Mouse (Mus musculus) heart, embryonic 10.5 days (tissue): Measurements from ENCODE around the gene Cyp2w1. TPM values are rescaled to one million over a fixed set of nuclear protein-coding genes. Genes with fewer than 3 reads are reported as not detected.
A peak's percentile ranks its signal among the peaks of the same experiment; 100 is the strongest.

ENCODE experiments used
- DNase-seq: peaks from one replicate; pipeline ENCODE4 v3.0.0-alpha.2; 2017; ENCODE audit warnings: low spot score
- H3K27ac ChIP-seq: fragments of 300-500 bp; sonication (generic); 2 replicates; pipeline ENCODE4 v1.5.1; 2016; ENCODE audit warnings: mild to moderate bottlenecking
- H3K27me3 ChIP-seq: fragments of 300-500 bp; sonication (generic); 2 replicates; pipeline ENCODE4 v1.6.1; 2016; ENCODE audit warnings: mild to moderate bottlenecking; ENCODE audit not compliant: poor library complexity, insufficient read depth, severe bottlenecking
- H3K36me3 ChIP-seq: fragments of 300-500 bp; sonication (generic); 2 replicates; pipeline ENCODE4 v1.6.1; 2016; ENCODE audit warnings: mild to moderate bottlenecking, moderate library complexity
- H3K4me1 ChIP-seq: fragments of 300-500 bp; sonication (generic); 2 replicates; pipeline ENCODE4 v1.6.1; 2016; ENCODE audit warnings: mild to moderate bottlenecking
- H3K4me3 ChIP-seq: fragments of 300-500 bp; sonication (generic); 2 replicates; pipeline ENCODE4 v1.5.1; 2016; ENCODE audit warnings: mild to moderate bottlenecking, moderate library complexity
- H3K9me3 ChIP-seq: fragments of 300-500 bp; sonication (generic); 2 replicates; pipeline ENCODE4 v1.6.1; 2016; ENCODE audit warnings: mild to moderate bottlenecking, moderate library complexity
- WGBS: fragments of 180-500 bp; shearing (Covaris S2); methylation state at CpG from one replicate; pipeline ENCODE4 v1.1.7; 2016; 5-methylcytosine and 5-hydroxymethylcytosine counted together
- polyA plus RNA-seq: library from polyadenylated mRNA; unstranded; fragments of >200 nt; fragmentation: Nextera tagmentation; extraction: Ambion mirVana; gene quantifications from 2 replicates; pipeline ENCODE4 v1.2.1, GENCODE M21; 2016

Gene Cyp2w1
- polyA plus RNA-seq, 1 experiment from 2014 or later = not detected

DNA sequence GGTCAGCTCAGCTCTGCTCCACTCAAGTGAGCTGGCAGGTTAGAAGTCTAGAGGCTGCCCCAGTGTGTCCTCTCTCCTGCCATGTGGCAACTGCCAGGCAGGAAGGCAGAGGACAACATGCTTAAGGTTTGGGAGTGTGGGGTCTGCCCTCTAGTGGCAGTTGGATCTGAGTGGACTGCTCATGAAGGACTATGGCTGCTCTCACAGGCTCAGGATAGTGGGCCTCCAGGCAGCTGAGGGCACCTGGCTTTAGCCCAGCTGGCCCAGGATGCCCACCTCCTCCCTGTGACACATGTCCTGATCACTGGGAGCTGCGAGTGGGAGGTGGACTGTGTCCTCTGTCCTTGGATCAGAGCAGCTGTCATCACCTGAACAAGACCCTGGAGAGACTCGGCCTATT lies 6.2 kb downstream of the Cyp2w1 start:
- no peak overlapping the region for H3K4me3 ChIP-seq
- 0 out of 2 replicates have a peak, but pooled peaks cover 6% of the 10 kb centered on the region for H3K36me3 ChIP-seq
- H3K4me1 ChIP-seq = peaks cover 19% of the 10 kb centered on the region
- no peaks in the 10 kb centered on the region for H3K9me3 ChIP-seq
- peaks cover 47% of the 10 kb centered on the region for H3K27me3 ChIP-seq
- DNase-seq = peak; percentile 78
- WGBS = 28% methylated on average over 2 of the region's 2 CpGs
- no peak overlapping the region for H3K27ac ChIP-seq

DNA sequence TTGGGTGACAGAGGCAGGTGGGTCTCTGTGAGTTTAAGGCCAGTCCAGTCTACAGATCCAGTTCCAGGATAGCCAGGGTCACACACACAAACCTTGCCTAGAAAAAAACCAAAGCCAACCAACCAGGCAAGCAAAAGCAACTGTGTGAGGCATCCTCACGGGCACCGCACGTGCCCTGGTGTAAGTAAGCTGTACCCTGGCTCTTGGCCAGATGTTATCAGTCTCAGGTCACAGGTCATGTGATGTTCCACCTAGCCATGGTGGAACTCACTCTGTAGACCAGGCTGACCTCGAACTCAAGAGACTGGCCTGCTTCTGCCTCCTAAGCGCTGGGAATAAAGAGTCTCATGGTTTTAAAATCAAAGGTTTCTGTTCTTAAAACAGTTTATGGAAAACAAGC lies 6.8 kb downstream of the Cyp2w1 start:
- no peaks in the 10 kb centered on the region for H3K9me3 ChIP-seq
- DNase-seq = no peak
- 0 out of 2 replicates have a peak, but pooled peaks cover 6% of the 10 kb centered on the region for H3K36me3 ChIP-seq
- 92% methylated on average over 5 of the region's 5 CpGs for WGBS
- peaks cover 44% of the 10 kb centered on the region for H3K27me3 ChIP-seq
- H3K4me3 ChIP-seq = no peak overlapping the region
- no peak overlapping the region for H3K27ac ChIP-seq
- H3K4me1 ChIP-seq = peaks cover 24% of the 10 kb centered on the region

DNA sequence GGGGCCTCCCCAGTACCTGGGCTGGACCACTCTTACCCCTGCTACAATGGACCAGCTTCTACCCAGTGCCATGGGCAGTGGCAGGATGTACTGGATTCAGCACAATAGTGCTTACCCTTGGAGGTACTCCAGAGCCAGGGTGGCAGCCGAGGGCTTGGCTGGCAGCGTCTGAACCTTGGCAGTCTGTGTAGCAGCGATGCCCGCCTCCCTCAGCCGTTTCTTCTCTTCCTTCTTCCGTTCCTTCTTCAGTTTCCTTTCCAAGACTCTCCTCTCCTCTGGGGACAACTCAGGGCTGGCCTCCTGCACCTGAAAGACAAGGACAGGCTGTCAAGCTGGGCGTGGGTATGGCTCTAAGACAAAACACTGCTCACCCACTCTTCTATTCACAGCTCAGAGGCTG lies 11.4 kb downstream of the Cyp2w1 start:
- peak overlapping the region; percentile 75; the same call in 1 of the 2 replicates for H3K27ac ChIP-seq
- peaks cover 29% of the 10 kb centered on the region for H3K4me1 ChIP-seq
- WGBS = 69% methylated on average over 7 of the region's 7 CpGs
- peaks cover 32% of the 10 kb centered on the region; the same call in 1 of the 2 replicates for H3K27me3 ChIP-seq
- 0 out of 2 replicates have a peak overlapping the region, but pooled peaks have one; percentile 12 for H3K4me3 ChIP-seq
- DNase-seq = no peak
- H3K9me3 ChIP-seq = no peaks in the 10 kb centered on the region
- 0 out of 2 replicates have a peak, but pooled peaks cover 6% of the 10 kb centered on the region for H3K36me3 ChIP-seq

DNA sequence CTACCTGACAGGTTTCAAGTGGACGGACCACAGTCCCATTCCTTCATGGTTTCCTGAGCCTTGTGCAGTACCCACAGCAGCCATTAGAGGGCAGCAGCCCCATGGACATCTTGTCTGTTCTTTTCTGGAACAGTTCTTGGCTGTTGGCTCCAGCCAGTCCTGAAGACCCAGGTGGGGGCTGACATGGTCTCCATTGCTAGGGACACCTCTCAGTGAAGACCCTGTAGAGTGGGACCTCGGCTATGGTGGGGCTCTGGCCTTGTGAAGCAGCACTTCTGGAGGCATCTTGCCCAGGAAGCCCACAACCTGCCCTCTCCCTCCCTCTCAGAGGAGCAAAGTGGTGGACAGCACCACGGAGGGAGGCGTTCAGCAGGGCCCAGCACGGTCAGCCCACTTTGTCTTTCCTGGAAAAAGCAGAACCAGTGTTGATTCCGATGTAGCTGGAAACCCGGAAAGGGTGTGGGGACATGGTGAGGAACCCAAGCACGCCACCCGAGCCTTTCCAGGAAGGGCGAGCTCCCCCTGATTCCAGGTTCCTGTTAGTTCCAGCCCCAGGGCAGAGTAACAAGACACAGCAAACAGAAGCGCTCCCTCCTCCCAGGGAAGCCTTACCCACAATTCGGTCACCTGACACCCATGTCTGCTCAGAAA lies 12.0 kb downstream of the Cyp2w1 start:
- peak overlapping the region; percentile 12; the same call in 1 of the 2 replicates for H3K4me3 ChIP-seq
- H3K4me1 ChIP-seq = peaks cover 28% of the 10 kb centered on the region
- 0 out of 2 replicates have a peak, but pooled peaks cover 6% of the 10 kb centered on the region for H3K36me3 ChIP-seq
- 25% methylated on average over 12 of the region's 12 CpGs for WGBS
- H3K27me3 ChIP-seq = peaks cover 32% of the 10 kb centered on the region; the same call in 1 of the 2 replicates
- peak overlapping the region; percentile 75 for H3K27ac ChIP-seq
- DNase-seq = peak; percentile 90
- no peaks in the 10 kb centered on the region for H3K9me3 ChIP-seq

DNA sequence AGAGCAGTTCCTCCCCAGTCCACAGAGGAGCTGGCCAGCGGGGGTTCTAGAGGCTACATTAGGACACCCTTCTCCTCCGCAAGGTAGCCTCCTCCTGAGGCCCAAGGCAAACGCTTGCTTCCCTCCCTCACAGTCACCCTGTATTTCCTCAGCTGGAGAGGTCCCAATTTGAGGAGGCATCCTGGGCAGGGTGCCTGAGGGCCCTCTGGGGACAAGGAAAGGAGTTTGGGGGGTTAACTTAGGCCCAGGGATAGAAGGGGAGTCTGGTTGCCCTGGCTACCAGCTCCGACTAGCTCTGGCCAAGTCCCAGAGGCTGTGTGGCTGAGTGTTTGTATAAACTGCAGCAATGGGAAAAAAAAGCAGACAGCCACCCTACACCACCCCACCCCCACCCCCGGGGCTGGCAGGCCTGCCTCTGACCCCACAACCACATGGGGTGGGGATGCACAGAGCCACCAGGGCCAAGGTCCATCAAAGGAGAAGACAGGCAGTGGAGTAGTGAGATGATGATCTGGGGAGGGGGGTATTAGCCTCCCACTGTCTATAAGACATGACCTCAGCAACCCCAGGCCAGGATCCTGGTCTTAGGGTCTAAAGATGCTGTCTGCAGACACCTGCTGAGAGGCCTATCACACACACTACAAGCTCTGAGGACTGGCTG lies 12.6 kb downstream of the Cyp2w1 start:
- Histone ChIP-seq H3K9me3 (no peaks in the 10 kb centered on the region), H3K4me1 (peaks cover 34% of the 10 kb centered on the region), H3K27ac (peak overlapping the region; percentile 75), H3K27me3 (peaks cover 32% of the 10 kb centered on the region; the same call in 1 of the 2 replicates), H3K36me3 (0 out of 2 replicates have a peak, but pooled peaks cover 6% of the 10 kb centered on the region), H3K4me3 (0 out of 2 replicates have a peak overlapping the region, but pooled peaks have one; percentile 12)
- no peak for DNase-seq
- WGBS = 46% methylated on average over 5 of the region's 5 CpGs

DNA sequence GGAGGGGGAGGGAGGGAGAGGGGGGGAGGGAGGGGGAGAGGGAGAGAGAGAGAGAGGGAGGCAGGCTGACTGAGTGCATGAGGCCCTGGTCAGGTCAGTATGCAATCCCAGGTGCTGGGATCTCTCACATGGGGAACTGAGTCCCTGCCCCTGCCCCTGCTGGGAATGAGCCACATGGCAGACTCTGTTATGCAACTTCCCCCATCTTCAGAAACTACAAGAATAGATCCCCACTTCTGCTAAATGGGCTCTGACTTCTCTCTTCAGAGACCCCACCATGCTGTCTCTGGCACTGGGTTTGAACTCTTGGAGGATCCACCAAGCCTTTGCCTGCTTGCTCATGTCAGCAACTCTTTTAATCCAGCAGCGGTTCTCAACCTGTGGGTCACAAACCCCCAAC lies 13.4 kb downstream of the Cyp2w1 start:
- H3K27me3 ChIP-seq = peaks cover 29% of the 10 kb centered on the region; the same call in 1 of the 2 replicates
- 0 out of 2 replicates have a peak, but pooled peaks cover 6% of the 10 kb centered on the region for H3K36me3 ChIP-seq
- no peaks in the 10 kb centered on the region for H3K9me3 ChIP-seq
- no peak overlapping the region for H3K4me3 ChIP-seq
- H3K4me1 ChIP-seq = peaks cover 42% of the 10 kb centered on the region
- DNase-seq = no peak
- WGBS = 74% methylated on average over 1 of the region's 1 CpGs
- peak overlapping the region; percentile 75; the same call in 1 of the 2 replicates for H3K27ac ChIP-seq

DNA sequence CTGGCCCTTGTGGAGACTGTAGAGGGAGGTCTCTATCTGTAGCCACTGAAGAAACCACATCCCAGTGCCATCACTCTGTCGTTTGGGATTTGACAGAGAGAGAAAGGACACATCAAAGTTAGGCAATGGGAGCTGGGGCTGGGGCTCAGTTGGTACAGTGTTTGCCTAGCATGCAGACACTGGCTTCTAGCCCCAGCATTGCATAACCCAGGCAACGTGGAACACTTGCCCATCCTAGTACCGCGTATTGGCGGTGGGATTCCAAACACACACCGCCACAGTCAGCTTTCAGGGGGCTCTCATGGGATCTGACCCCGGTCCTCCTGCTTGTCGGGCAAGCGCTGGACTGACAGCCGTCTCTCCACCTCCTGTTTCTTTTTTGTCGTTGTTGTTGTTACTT lies 14.1 kb downstream of the Cyp2w1 start:
- Histone ChIP-seq H3K4me1 (peaks cover 48% of the 10 kb centered on the region), H3K9me3 (no peaks in the 10 kb centered on the region), H3K4me3 (no peak overlapping the region), H3K27ac (no peak overlapping the region), H3K27me3 (peaks cover 29% of the 10 kb centered on the region; the same call in 1 of the 2 replicates), H3K36me3 (0 out of 2 replicates have a peak, but pooled peaks cover 6% of the 10 kb centered on the region)
- 71% methylated on average over 11 of the region's 11 CpGs for WGBS
- DNase-seq = no peak

DNA sequence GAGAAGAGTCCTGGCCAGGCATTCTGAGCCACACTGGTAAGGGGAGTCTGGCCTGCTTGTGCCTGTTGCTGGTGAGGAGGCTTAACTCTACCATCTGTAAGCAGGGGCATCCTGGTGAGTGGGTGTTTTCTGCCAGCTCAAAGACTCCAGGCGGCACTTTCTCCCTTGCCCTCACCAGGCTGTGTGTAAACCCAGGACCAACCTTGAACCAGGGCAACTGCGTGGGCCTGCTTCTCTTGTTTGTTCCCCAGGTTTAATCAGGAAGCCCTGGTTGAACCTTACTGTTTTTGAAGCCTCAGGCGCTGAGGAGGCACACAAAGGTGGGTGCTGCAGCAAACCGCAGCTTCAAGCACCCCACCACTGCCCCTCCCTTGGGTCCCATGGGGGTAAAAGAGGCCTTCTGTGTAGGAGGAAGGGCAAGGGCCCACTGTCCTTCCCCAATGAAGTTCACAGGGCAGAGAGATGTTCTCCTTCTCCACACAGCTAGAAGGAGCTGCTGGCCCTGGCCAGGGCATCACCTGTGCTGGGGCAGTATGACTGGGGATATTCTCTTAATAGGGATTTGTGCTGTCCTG lies 15.6 kb downstream of the Cyp2w1 start:
- Histone ChIP-seq H3K27me3 (0 out of 2 replicates have a peak, but pooled peaks cover 19% of the 10 kb centered on the region), H3K4me1 (peaks cover 63% of the 10 kb centered on the region), H3K27ac (no peak overlapping the region), H3K36me3 (no peaks in the 10 kb centered on the region), H3K9me3 (no peaks in the 10 kb centered on the region), H3K4me3 (no peak overlapping the region)
- 93% methylated on average over 4 of the region's 4 CpGs for WGBS
- DNase-seq = no peak

DNA sequence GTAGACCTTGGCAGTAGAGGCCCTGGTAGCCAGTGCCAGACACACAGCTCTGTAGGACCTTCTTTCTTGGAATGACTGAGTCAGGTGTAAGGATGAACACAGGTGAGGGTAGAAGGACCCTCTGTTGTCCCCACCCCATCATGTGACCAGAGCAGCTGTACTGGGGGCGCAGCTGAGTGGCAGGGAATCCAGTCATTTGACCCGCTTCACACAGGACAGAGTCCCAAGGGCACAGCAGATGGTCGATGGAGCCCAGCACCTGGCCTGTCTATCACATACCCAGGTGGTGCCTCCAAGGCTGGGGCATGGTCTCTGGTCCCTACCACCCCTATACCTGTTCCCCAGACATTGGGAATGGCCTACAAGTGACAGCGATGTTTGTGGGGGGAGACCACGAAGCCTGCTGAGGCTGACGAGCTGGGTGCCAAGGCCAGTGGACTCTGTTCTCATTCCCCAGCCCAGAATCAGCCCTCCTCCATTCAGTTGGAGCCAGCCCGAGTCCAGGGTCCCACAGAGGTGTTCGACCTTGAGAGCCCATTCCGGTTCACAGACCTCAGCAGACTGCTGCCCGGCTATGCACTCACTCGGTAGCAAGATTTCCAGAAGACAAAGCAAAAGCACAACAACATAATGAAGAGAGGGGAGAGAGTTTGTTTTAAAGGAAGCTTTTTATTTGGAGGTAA lies 16.4 kb downstream of the Cyp2w1 start:
- 86% methylated on average over 11 of the region's 11 CpGs for WGBS
- no peak for DNase-seq
- no peak overlapping the region for H3K27ac ChIP-seq
- H3K36me3 ChIP-seq = no peaks in the 10 kb centered on the region
- peaks cover 68% of the 10 kb centered on the region for H3K4me1 ChIP-seq
- H3K4me3 ChIP-seq = no peak overlapping the region
- H3K27me3 ChIP-seq = 0 out of 2 replicates have a peak, but pooled peaks cover 15% of the 10 kb centered on the region
- H3K9me3 ChIP-seq = no peaks in the 10 kb centered on the region

DNA sequence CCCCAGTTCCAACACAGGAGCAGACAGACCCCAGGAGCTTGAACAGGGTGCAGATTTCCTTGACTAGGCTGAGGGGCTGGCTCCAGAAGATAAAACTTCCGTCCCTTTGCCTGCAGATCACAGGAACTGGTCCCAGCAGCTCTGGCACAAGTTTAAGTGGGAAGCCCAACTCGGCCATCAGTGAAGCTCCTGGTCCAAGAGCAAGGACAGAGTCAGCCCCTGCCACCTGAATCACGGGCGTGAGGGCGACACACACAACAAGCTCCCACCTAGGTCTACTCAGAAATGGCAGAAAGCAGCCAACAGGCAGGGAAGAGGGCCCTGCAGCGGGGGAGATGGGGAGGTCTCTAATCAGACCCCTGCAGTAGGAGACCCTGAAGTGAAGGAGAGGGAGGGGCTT lies 17.9 kb downstream of the Cyp2w1 start:
- Histone ChIP-seq H3K27me3 (0 out of 2 replicates have a peak, but pooled peaks cover 4% of the 10 kb centered on the region), H3K4me3 (0 out of 2 replicates have a peak overlapping the region, but pooled peaks have one; percentile 76), H3K27ac (peak overlapping the region; percentile 99), H3K9me3 (no peaks in the 10 kb centered on the region), H3K4me1 (peaks cover 65% of the 10 kb centered on the region), H3K36me3 (no peaks in the 10 kb centered on the region)
- 65% methylated on average over 6 of the region's 6 CpGs for WGBS
- no peak for DNase-seq

DNA sequence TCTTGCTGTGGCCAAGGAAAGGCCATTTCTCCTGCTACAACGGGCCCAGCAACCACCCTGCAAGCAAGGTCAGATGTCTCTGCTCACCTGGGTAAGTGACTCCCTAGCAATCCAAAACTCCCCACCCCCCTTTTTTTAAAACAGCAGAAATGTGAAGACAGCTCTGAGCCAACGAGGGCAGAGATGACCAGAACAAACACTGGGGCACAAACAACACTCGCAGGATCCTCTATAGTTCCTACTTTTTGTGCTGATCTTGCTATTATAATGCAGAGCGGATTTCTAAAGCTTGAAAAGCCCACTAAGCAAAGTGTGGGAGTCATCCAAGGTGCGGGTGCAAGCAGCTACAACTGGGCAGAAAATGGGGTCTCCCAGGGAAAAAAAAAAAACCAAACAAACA lies 18.7 kb downstream of the Cyp2w1 start:
- H3K36me3 ChIP-seq = no peaks in the 10 kb centered on the region
- 0 out of 2 replicates have a peak, but pooled peaks cover 4% of the 10 kb centered on the region for H3K27me3 ChIP-seq
- H3K9me3 ChIP-seq = no peaks in the 10 kb centered on the region
- H3K4me1 ChIP-seq = peaks cover 68% of the 10 kb centered on the region
- H3K27ac ChIP-seq = peak overlapping the region; percentile 99
- DNase-seq = no peak
- H3K4me3 ChIP-seq = peak overlapping the region; percentile 76
- WGBS = 63% methylated on average over 5 of the region's 5 CpGs

DNA sequence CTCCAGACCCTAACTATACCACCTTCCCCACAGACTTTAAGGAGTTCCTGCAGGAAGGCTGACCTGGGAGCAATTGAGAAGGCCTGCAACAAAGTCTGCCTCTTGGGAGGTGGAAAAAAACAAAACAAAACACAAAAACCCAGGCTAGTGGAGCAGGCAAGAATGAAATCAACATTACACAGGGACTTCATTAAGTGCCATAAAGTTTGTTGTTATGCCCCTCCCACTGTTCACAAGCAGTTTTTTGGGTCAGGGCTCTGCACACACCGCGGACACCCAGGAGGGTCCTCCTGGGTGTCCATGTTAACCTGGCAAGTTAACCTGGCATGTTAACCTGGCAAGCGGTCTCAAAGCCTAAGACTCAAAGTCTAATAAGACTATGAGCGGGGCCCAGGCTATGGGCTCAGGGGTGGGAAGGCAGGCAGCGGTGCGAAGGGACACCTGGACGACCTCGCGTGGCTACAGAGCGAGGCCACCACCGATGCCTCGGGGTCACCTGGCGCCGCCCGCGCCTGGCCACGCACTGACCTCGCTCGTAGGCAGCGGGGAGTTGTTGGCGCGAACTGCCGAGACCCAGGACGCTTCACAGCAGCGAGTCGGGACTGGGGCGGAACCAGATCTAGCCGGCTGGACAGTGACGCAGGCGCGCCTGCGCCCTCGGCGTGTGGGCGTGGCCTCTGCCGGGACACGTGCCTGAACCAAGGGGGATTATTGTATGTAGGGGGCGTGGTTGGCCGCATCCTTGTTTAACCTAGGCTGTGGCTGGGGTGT lies 19.4 kb downstream of the Cyp2w1 start:
- no peaks in the 10 kb centered on the region for H3K9me3 ChIP-seq
- H3K27me3 ChIP-seq = 0 out of 2 replicates have a peak, but pooled peaks cover 4% of the 10 kb centered on the region
- H3K4me1 ChIP-seq = peaks cover 75% of the 10 kb centered on the region
- peak; percentile 97 for DNase-seq
- peak overlapping the region; percentile 99 for H3K27ac ChIP-seq
- 2% methylated on average over 39 of the region's 39 CpGs for WGBS
- no peaks in the 10 kb centered on the region for H3K36me3 ChIP-seq
- peak overlapping the region; percentile 76 for H3K4me3 ChIP-seq
